Mouse (Mus musculus): ENCODE results near the gene Nmnat2. TPM values are rescaled to one million over a fixed set of nuclear protein-coding genes. Genes with fewer than 3 reads are reported as not detected.

The Nmnat2 gene
- total RNA-seq, 2 experiments from 2014 or later, result 0.22 to 0.28 TPM

GRCm38 (mm10) chr1:153109346-153109745 is 154.6 kb downstream of the Nmnat2 start:
- no peak for DNase-seq
- intact Hi-C loops (cut with DNase I), result no loop called here

GRCm38 (mm10) chr1:153109836-153110235 is 155.0 kb downstream of the Nmnat2 start:
- intact Hi-C loops (cut with DNase I), result no loop called here
- no peak for DNase-seq

DNA sequence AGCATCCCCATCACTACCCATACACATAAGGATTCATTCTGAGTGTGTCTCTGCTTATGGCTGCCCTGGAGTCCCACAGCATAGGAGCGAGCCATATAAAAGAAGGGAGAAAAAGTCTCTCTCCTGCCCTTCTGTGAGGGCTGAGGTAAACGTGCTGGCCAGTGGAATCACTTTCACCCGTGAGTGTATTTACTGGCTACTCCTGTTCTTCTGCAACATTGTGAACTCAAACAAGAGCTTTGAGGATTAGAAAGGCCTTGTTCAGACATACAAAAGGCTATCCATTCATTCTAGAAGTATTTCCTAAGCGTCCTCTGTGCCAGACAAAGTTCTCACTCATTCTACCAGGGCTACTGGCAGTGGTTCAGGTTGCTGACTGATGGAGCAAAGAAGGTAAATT is 156.8 kb downstream of the Nmnat2 start:
- DNase-seq, result no peak
- intact Hi-C loops (cut with DNase I), result no loop called here

DNA sequence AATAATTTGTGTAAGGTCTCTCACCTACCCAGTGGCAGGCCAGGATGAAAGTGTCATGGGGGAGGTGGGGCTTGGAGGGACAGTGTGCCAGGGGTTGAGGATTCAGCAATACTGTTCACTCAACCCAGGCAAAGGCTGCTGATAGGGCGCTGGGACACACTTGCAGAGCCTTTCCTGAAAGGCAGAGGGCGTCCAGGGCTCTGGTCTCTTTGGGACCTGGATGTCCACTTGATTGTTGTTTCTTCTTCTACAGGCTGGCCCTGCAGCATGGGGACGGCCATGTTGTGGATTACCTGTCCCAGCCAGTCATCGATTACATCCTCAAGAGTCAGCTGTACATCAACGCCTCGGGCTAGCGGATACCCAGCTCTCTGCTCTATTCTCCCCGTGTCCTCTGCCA is 160.5 kb downstream of the Nmnat2 start:
- no peak for DNase-seq
- intact Hi-C loops (cut with DNase I), result no loop called here

DNA sequence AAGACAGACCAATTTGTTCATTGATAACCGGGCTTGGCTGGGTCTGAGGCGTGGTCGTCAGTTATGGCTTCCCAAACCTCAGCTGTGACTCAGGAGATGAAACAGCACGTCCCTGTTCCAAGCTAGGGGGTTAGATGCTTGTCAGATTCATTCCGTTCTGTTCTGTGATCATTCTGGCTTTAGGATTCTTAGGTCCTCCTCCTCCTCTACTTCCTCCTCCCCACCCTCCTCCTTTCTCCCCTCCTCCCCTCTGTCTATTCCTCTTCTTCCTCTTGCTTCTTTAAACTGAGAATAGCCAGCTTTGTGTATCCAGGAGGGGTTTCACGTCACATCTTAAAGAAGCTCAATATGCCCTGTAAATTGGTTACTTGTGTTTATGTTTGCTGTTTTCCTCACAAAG is 165.8 kb downstream of the Nmnat2 start:
- DNase-seq, result no peak
- intact Hi-C loops (cut with DNase I), result no loop called here

- intact Hi-C loops (cut with DNase I), result no loop called here
- no peak for DNase-seq
These were observed 166.5 kb downstream of the Nmnat2 start for GRCm38 (mm10) chr1:153121320-153121719.

GRCm38 (mm10) chr1:153122764-153123163 is 168.0 kb downstream of the Nmnat2 start:
- no peak for DNase-seq
- intact Hi-C loops (cut with DNase I), result no loop called here

DNA sequence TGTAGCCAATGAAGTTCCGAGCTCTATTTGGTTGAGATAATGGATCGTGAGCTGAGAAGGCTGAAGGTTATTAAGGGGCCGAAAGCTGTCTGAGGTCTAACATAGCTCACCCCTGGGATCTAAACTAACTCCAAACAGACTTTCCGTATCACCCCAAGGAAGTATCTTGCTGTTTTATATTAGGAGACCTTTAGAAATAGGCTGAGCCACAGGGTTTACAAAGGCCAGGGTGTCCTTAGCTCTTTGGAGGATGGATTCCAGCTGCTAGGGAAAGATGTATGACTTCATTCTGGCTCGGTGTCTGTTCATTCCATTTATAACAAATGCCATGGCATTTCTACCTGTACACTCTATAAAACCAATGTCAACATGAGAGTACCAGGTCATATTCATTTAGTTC is 169.7 kb downstream of the Nmnat2 start:
- intact Hi-C loops (cut with DNase I), result no loop called here
- no peak for DNase-seq

GRCm38 (mm10) chr1:153125287-153126275 is 170.8 kb downstream of the Nmnat2 start:
- intact Hi-C loops (cut with DNase I), result no loop called here
- DNase-seq, result no peak

DNA sequence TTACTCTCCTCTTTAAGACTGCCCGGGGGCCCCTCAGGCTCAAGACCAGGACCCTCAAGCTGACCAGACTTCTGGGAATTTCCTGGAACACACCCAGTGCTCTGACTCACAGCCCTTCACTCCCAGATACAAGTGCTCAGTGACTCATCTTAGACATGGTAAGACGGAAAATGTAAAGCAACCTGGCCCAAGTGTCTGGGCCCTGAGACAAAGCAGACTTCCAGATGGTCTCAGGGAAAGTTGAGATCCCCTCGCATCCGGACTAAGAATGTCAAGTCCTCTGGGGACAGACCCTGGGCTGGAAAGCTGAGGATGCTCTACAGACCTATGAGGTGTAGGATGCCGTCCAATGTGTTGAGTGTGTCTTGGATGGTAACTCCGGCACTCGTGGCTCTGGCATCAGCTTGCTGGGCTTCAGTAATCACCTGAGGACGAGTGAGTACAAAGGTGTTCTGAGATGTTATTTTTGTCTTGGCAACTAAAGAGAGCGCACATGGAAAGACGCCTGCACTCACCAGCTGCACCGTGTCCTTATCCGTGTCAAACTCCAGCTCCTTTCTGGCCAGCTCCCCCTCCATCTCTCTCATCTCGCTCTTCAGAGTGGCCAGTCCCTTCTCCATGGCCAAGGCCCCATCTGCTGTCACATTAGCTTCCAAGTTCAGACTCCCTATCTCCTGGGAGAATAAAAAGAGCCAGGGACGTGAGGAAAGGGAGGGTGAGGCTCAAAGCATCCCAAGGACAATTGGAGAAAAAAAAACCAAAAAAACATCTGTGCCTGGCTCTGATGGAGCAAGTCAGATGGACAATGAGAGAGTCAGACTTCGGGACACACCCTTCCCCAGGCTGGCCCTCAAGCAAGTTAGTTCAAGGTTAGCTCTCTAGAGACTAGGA is 171.9 kb downstream of the Nmnat2 start:
- intact Hi-C loops (cut with DNase I), result no loop called here

DNA sequence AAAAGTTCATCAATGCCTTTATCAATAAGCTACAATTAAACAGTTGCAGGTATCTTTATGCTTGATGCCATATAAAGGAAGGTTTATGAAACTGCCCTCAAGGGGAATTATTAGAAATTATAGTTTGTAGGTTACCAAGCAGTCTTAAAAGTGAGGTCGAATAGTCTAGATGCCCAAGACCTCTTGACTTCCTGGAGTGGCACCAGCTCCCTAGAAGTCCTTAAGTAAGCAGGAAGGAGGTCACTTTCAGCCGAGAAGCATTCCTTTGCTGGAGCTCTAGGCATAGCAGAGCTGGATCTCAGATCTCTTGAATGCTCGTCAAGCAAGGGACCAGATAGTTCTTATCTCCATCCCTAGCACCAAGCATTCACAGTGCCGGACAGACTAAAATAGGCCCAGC is 172.8 kb downstream of the Nmnat2 start:
- no peak for DNase-seq
- intact Hi-C loops (cut with DNase I), result no loop called here

More for the DNA sequence above, 171.9 kb downstream of the Nmnat2 start:
- peak; percentile 62 to 75 for DNase-seq

- no peak for DNase-seq
- intact Hi-C loops (cut with DNase I), result no loop called here
These were observed 174.0 kb downstream of the Nmnat2 start for GRCm38 (mm10) chr1:153128780-153129179.

DNA sequence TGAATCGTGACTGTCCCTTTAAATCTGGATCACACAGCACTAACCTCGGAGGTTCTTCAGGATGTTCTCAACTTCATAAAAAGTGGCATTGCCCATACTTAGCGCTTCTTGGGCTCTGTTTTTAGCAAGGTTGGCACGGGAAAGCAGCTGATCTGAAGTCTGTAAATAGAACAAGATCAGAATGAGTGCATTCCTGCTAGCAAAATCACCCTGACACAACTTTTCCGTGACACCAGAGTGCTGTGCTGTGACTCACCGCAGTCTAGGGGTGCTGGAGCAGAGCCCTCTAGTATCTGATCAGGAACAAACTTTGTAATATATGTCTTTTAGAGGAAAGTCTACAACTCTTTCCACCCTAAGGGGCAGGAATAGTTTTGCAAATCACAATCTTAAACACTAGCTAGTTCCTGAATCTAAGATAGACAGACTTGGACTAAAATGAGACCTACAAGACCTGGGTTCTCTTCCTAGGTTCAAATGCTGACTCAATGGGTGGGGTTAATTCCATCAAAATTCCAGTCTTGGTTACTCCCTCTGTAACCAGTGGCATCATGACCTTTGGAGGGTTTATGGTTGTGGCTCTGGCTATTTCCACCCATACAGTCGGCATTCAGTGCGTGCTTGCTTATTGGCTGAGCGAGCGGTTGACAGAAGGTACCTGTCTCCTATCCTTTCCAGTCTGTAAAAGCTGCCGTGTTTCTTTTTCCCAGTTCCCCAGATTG is 175.4 kb downstream of the Nmnat2 start:
- DNase-seq, result peak; percentile 43 to 62
- intact Hi-C loops (cut with DNase I), result no loop called here

- intact Hi-C loops (cut with DNase I), result loop anchor here (2.0 kb wide), 1 partner anchor 47 kb away; no protein-coding TSS in a partner anchor
These were observed 179.3 kb downstream of the Nmnat2 start for GRCm38 (mm10) chr1:153133865-153134781.

DNA sequence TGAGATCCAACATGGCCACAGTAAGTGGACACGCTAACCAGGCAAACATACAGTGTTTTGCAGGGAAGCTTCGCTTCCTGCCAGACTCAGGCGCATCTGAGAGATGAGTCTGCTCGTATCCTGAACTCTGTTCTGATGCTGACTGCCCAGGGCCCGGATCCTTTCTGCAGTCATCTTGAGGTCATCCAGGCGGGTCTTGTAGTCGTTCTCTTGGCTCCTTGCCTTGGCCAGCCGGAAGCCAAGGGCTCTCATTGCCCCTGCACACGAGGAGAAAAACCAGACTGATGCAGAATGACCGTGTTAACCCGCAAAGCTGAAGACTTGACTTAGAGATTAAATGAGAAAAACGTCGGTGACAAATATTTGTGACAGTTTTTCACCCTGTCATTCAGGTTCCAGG is 181.9 kb downstream of the Nmnat2 start:
- intact Hi-C loops (cut with DNase I), result no loop called here

More at GRCm38 (mm10) chr1:153133865-153134781, 179.3 kb downstream of the Nmnat2 start:
- peak; percentile 61 to 69 for DNase-seq

GRCm38 (mm10) chr1:153138486-153138885 is 183.7 kb downstream of the Nmnat2 start:
- DNase-seq, result no peak
- intact Hi-C loops (cut with DNase I), result no loop called here

More for the DNA sequence above, 181.9 kb downstream of the Nmnat2 start:
- peak in 1 of 2 experiments; percentile 45 for DNase-seq

GRCm38 (mm10) chr1:153139635-153140034 is 184.8 kb downstream of the Nmnat2 start:
- intact Hi-C loops (cut with DNase I), result no loop called here
- DNase-seq, result no peak

GRCm38 (mm10) chr1:153140265-153140664 is 185.5 kb downstream of the Nmnat2 start:
- intact Hi-C loops (cut with DNase I), result no loop called here
- DNase-seq, result no peak

- intact Hi-C loops (cut with DNase I), result no loop called here
- no peak for DNase-seq
These were observed 186.0 kb downstream of the Nmnat2 start for GRCm38 (mm10) chr1:153140747-153141228.
